Comparison of ENCODE assay signal across 31 mouse cellular contexts in the genomic region with DNA sequence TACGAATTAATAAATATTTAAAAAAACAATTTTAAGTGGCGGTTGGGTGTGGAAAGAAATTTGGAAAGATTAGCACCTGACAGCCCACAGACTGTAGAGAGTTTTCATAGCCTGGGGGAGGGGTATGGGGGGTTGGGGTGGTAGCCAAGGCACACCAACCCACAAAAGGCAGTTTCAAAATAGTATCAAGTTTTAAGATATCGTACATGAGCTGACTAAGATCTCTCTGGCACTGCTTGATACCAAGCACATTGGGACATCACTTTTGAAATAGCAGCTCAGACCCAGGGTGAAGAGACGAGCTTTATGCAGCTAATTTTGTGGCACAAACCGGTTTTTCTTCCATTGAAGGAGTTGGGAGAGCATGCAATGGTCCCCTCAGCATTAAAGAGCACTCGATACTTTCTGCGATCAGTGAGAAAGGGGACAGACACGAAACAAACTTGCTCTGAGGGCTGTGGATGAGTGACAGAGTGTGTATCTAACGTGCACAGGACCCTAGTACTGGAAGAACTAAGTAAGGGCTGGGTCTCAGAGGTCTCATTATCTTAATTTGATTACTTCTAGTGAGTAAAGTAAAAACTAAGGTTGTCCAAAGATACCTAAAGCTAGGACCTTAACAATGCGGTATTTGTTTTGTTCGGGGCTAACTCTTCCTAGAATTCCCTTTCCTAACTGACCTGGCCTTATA. TPM values are rescaled to one million over a fixed set of nuclear protein-coding genes. Genes with fewer than 3 reads are reported as not detected.
DNase-seq lines count a peak whose midpoint lies in the region; ATAC-seq lines count a peak whose summit lies in the region.
"Had no signal": no experiment of that assay in that cellular context is flagged by ENCODE, and none has a peak within 500 bp of the region (broad histone marks: within the 10 kb centered on the region; RNA-seq: fewer than 3 reads in every experiment).

No protein-coding gene starts in this region.

- WGBS in liver, embryonic 13.5 days (ENCODE audit: insufficient replicate concordance), result 21% methylated on average over 11 of the region's 11 CpGs
- WGBS in macrophage (ENCODE audit: missing documents), result 89% methylated on average over 11 of the region's 11 CpGs
- 89% methylated on average over 11 of the region's 11 CpGs for WGBS in hindbrain, embryonic 16.5 days
- 85% methylated on average over 11 of the region's 11 CpGs for WGBS in hindbrain, embryonic 11.5 days

- H3K27ac ChIP-seq in liver, embryonic 13.5 days, result peak overlapping the region; percentile 73
- H3K27ac ChIP-seq in macrophage, result peak overlapping the region; percentile 55
- H3K27ac ChIP-seq in hindbrain, embryonic 16.5 days (ENCODE audit: low read depth, low read length), result no peak overlapping the region
- no peak overlapping the region for H3K27ac ChIP-seq in hindbrain, embryonic 11.5 days (ENCODE audit: low read depth, low read length)
- H3K27ac ChIP-seq: embryonic facial prominence, embryonic 10.5 days; embryonic facial prominence, embryonic 15.5 days; heart, embryonic 13.5 days; hindbrain, embryonic 15.5 days had no signal

- H3K9me3 ChIP-seq in erythroblast, embryonic 14.5 days (ENCODE audit: control insufficient read depth, low read length), result no peaks in the 10 kb centered on the region; the same call in 1 of the 2 replicates
- H3K9me3 ChIP-seq in liver, embryonic 13.5 days (replicated peaks), result no peaks in the 10 kb centered on the region
- H3K9me3 ChIP-seq in hindbrain, embryonic 16.5 days (ENCODE audit: control insufficient read depth, low read length), result no peaks in the 10 kb centered on the region
- H3K9me3 ChIP-seq in hindbrain, embryonic 11.5 days (ENCODE audit: control insufficient read depth, low read length), result no peaks in the 10 kb centered on the region
- H3K9me3 ChIP-seq: embryonic facial prominence, embryonic 15.5 days; heart, embryonic 13.5 days; hindbrain, embryonic 15.5 days had no signal

- no peaks in the 10 kb centered on the region for H3K79me2 ChIP-seq in macrophage (ENCODE audit: inconsistent target)

- peak overlapping the region; percentile 2; the same call in 1 of the 2 replicates for H3K9ac ChIP-seq in liver, embryonic 13.5 days
- H3K9ac ChIP-seq in hindbrain, embryonic 16.5 days (ENCODE audit: low read depth, low read length), result no peak overlapping the region
- H3K9ac ChIP-seq in hindbrain, embryonic 11.5 days (ENCODE audit: low read depth, low read length), result no peak overlapping the region
- H3K9ac ChIP-seq: embryonic facial prominence, embryonic 15.5 days; heart, embryonic 13.5 days; hindbrain, embryonic 15.5 days had no signal

- H3K4me2 ChIP-seq in liver, embryonic 13.5 days, result peak overlapping the region; percentile 41
- no peak overlapping the region for H3K4me2 ChIP-seq in hindbrain, embryonic 16.5 days (ENCODE audit: low read length)
- H3K4me2 ChIP-seq in hindbrain, embryonic 11.5 days (replicated peaks; ENCODE audit: low read depth, low read length), result no peak overlapping the region
- H3K4me2 ChIP-seq: embryonic facial prominence, embryonic 15.5 days; heart, embryonic 13.5 days; hindbrain, embryonic 15.5 days; midbrain, embryonic 11.5 days had no signal

- peak; percentile 26 for DNase-seq in c-Kit-positive CD71-positive TER-119-positive erythroid progenitor cells, embryonic 14.5 days (ENCODE audit: low spot score)
- peak; percentile 8 for DNase-seq in liver, embryonic 13.5 days
- DNase-seq in hindbrain, embryonic 11.5 days (ENCODE audit: low spot score), result no peak
- DNase-seq in left cerebral cortex, adult 8-10 months (ENCODE audit: low spot score in 2 of 2), result no peak
- DNase-seq: adrenal gland, postnatal 25 days; cerebellum, adult 18-20 months; cerebellum, postnatal 10 days; gastrocnemius, postnatal 36 days; heart, adult 18-20 months; heart, postnatal 10 days; kidney, adult 2 months; kidney, postnatal 4 days; lung, postnatal 10 days; spleen, adult 18-20 months had no signal

- ATAC-seq in erythroblast, adult 5-6 weeks (replicated peaks; ENCODE audit: low FRiP score, poor library complexity, severe bottlenecking), result no peak
- ATAC-seq in liver, embryonic 13.5 days (ENCODE audit: low read depth), result peak; percentile 69
- no peak for ATAC-seq in hindbrain, embryonic 16.5 days
- no peak for ATAC-seq in hindbrain, embryonic 11.5 days (ENCODE audit: low FRiP score)
- ATAC-seq: forebrain, embryonic 14.5 days; midbrain, embryonic 16.5 days; Patski had no signal

- H3K4me3 ChIP-seq in erythroblast, embryonic 14.5 days (replicated peaks), result peak overlapping the region; percentile 16
- H3K4me3 ChIP-seq in liver, embryonic 13.5 days (replicated peaks), result no peak overlapping the region
- no peak overlapping the region for H3K4me3 ChIP-seq in macrophage (ENCODE audit: inconsistent target)
- no peak overlapping the region for H3K4me3 ChIP-seq in hindbrain, embryonic 16.5 days (ENCODE audit: low read length)
- no peak overlapping the region for H3K4me3 ChIP-seq in hindbrain, embryonic 11.5 days (ENCODE audit: low read depth, low read length)
- H3K4me3 ChIP-seq: embryonic facial prominence, embryonic 10.5 days; embryonic facial prominence, embryonic 15.5 days; heart, embryonic 13.5 days; hindbrain, embryonic 15.5 days had no signal

- peaks cover 55% of the 10 kb centered on the region for H3K4me1 ChIP-seq in erythroblast, embryonic 14.5 days (ENCODE audit: control insufficient read depth)
- peaks cover 60% of the 10 kb centered on the region for H3K4me1 ChIP-seq in liver, embryonic 13.5 days (replicated peaks)
- H3K4me1 ChIP-seq in hindbrain, embryonic 16.5 days (ENCODE audit: control insufficient read depth, insufficient read depth, low read depth, low read length), result no peaks in the 10 kb centered on the region
- H3K4me1 ChIP-seq in hindbrain, embryonic 11.5 days (replicated peaks; ENCODE audit: control insufficient read depth, insufficient read depth, low read length), result no peaks in the 10 kb centered on the region
- H3K4me1 ChIP-seq: embryonic facial prominence, embryonic 15.5 days; hindbrain, embryonic 15.5 days had no signal

- no peaks in the 10 kb centered on the region for H3K27me3 ChIP-seq in erythroblast, embryonic 14.5 days (ENCODE audit: control insufficient read depth)
- no peaks in the 10 kb centered on the region for H3K27me3 ChIP-seq in liver, embryonic 13.5 days
- H3K27me3 ChIP-seq in hindbrain, embryonic 16.5 days (replicated peaks; ENCODE audit: control insufficient read depth, insufficient read depth, low read length), result no peaks in the 10 kb centered on the region
- no peaks in the 10 kb centered on the region for H3K27me3 ChIP-seq in hindbrain, embryonic 11.5 days (ENCODE audit: control insufficient read depth, insufficient read depth, low read length)
- H3K27me3 ChIP-seq: CH12.LX; embryonic facial prominence, embryonic 15.5 days; heart, embryonic 13.5 days; hindbrain, embryonic 15.5 days; Patski had no signal

- no peaks in the 10 kb centered on the region for H3K36me3 ChIP-seq in erythroblast, embryonic 14.5 days (ENCODE audit: control insufficient read depth)
- H3K36me3 ChIP-seq in liver, embryonic 13.5 days, result no peaks in the 10 kb centered on the region
- H3K36me3 ChIP-seq in macrophage (ENCODE audit: inconsistent target), result no peaks in the 10 kb centered on the region
- H3K36me3 ChIP-seq in hindbrain, embryonic 16.5 days (ENCODE audit: control insufficient read depth, insufficient read depth, low read length), result no peaks in the 10 kb centered on the region
- H3K36me3 ChIP-seq in hindbrain, embryonic 11.5 days (ENCODE audit: control insufficient read depth, insufficient read depth, low read length), result no peaks in the 10 kb centered on the region
- H3K36me3 ChIP-seq: embryonic facial prominence, embryonic 10.5 days; embryonic facial prominence, embryonic 15.5 days; heart, embryonic 13.5 days; hindbrain, embryonic 15.5 days had no signal

RNA-seq across cellular contexts. Expression of a gene that starts 21.6 kb away (rescaled TPM):
- polyA plus RNA-seq in erythroblast, embryonic 14.5 days (2012), result not detected in 2 replicates
- total RNA-seq in erythroblast, adult 5-6 weeks (2015; ENCODE audit: low replicate concordance), result not detected in 2 replicates
- total RNA-seq in erythroblast, adult 5-6 weeks (2017; ENCODE audit: low replicate concordance), result not detected in 2 replicates
- not detected in 2 replicates for polyA plus RNA-seq in liver, embryonic 13.5 days (2015; fragmentation: Nextera tagmentation; extraction: Ambion mirVana)
- 1 to 10 TPM in 1 of 26 experiments, under 1 TPM in 5, not detected in 20; 0.49 to 1.1 (median 0.75) TPM for total RNA-seq in macrophage (2018; cell fraction: chromatin; rRNA removed)
- total RNA-seq in macrophage (2018; cell fraction: cytosol; rRNA removed), result not detected
- total RNA-seq in macrophage (2018; cell fraction: nucleus; rRNA removed), result under 1 TPM in 3 of 26 experiments, not detected in 23; 0.35 to 0.66 (median 0.48) TPM
- 0.15 TPM in 1 of 3 replicates, not detected in the others for polyA plus RNA-seq in macrophage (2018)
- 1.5 and 1.7 TPM in 2 replicates for polyA plus RNA-seq in hindbrain, embryonic 16.5 days (2015; fragmentation: Nextera tagmentation; extraction: Ambion mirVana)
- polyA plus RNA-seq in hindbrain, embryonic 11.5 days (2014; fragmentation: Nextera tagmentation; extraction: Ambion mirVana), result 0.09 and 0.54 TPM in 2 replicates
- total RNA-seq in left cerebral cortex, adult 8-10 months (2022), result 1 to 10 TPM in 1 of 4 experiments, under 1 TPM in 2, not detected in 1; 0.48 to 1.1 (median 0.68) TPM
- total RNA-seq: CH12.LX; gastrocnemius, adult 18-20 months; gastrocnemius, postnatal 36 days; heart, adult 18-20 months; hematopoietic stem cell, adult 5-6 weeks; liver, adult 2 months had no signal
- polyA plus RNA-seq: kidney, adult 2 months; limb, embryonic 11.5 days; liver, adult 2 months; Patski had no signal

RNA-seq across cellular contexts. Expression of a gene that starts 24.2 kb away (rescaled TPM):
- 1.2 TPM in 2 replicates for polyA plus RNA-seq in erythroblast, embryonic 14.5 days (2012)
- 62.3 and 67.7 TPM in 2 replicates for total RNA-seq in erythroblast, adult 5-6 weeks (2015; ENCODE audit: low replicate concordance)
- total RNA-seq in erythroblast, adult 5-6 weeks (2017; ENCODE audit: low replicate concordance), result 53.4 and 81.4 TPM in 2 replicates
- 36.2 and 50.2 TPM in 2 replicates for polyA plus RNA-seq in liver, embryonic 13.5 days (2015; fragmentation: Nextera tagmentation; extraction: Ambion mirVana)
- 100 to 1,000 TPM; 139 to 365 (median 207) TPM for total RNA-seq in macrophage (2018; cell fraction: chromatin; rRNA removed)
- 100 to 1,000 TPM in 13 of 26 experiments, 10 to 100 TPM in 13; 78.0 to 151 (median 106) TPM for total RNA-seq in macrophage (2018; cell fraction: cytosol; rRNA removed)
- 100 to 1,000 TPM in 23 of 26 experiments, 10 to 100 TPM in 3; 86.4 to 258 (median 131) TPM for total RNA-seq in macrophage (2018; cell fraction: nucleus; rRNA removed)
- polyA plus RNA-seq in macrophage (2018), result 96.6 to 124 TPM (median 102 TPM) in 3 replicates
- 65.5 and 72.2 TPM in 2 replicates for polyA plus RNA-seq in hindbrain, embryonic 16.5 days (2015; fragmentation: Nextera tagmentation; extraction: Ambion mirVana)
- 53.6 and 57.6 TPM in 2 replicates for polyA plus RNA-seq in hindbrain, embryonic 11.5 days (2014; fragmentation: Nextera tagmentation; extraction: Ambion mirVana)
- 100 to 1,000 TPM; 168 to 192 (median 175) TPM for total RNA-seq in left cerebral cortex, adult 8-10 months (2022)

RNA-seq across cellular contexts. Expression of a gene that starts 53.8 kb away (rescaled TPM):
- 0.44 and 0.47 TPM in 2 replicates for polyA plus RNA-seq in erythroblast, embryonic 14.5 days (2012)
- total RNA-seq in erythroblast, adult 5-6 weeks (2015; ENCODE audit: low replicate concordance), result 54.8 and 76.5 TPM in 2 replicates
- 33.3 and 46.8 TPM in 2 replicates for total RNA-seq in erythroblast, adult 5-6 weeks (2017; ENCODE audit: low replicate concordance)
- polyA plus RNA-seq in liver, embryonic 13.5 days (2015; fragmentation: Nextera tagmentation; extraction: Ambion mirVana), result 28.1 and 33.8 TPM in 2 replicates
- 100 to 1,000 TPM in 24 of 26 experiments, 10 to 100 TPM in 2; 73.1 to 423 (median 185) TPM for total RNA-seq in macrophage (2018; cell fraction: chromatin; rRNA removed)
- total RNA-seq in macrophage (2018; cell fraction: cytosol; rRNA removed), result 100 to 1,000 TPM in 10 of 26 experiments, 10 to 100 TPM in 16; 73.7 to 137 (median 94.2) TPM
- 100 to 1,000 TPM in 12 of 26 experiments, 10 to 100 TPM in 14; 61.9 to 259 (median 96.0) TPM for total RNA-seq in macrophage (2018; cell fraction: nucleus; rRNA removed)
- 110 to 146 TPM (median 123 TPM) in 3 replicates for polyA plus RNA-seq in macrophage (2018)
- 72.2 and 75.8 TPM in 2 replicates for polyA plus RNA-seq in hindbrain, embryonic 16.5 days (2015; fragmentation: Nextera tagmentation; extraction: Ambion mirVana)
- 77.3 and 84.3 TPM in 2 replicates for polyA plus RNA-seq in hindbrain, embryonic 11.5 days (2014; fragmentation: Nextera tagmentation; extraction: Ambion mirVana)
- 10 to 100 TPM; 60.7 to 75.9 (median 72.2) TPM for total RNA-seq in left cerebral cortex, adult 8-10 months (2022)

Comparison
In these comparisons a context has a peak if more than half of its experiments do, and no peak if none do; other contexts are left out.
1. DNase-seq: peak in c-Kit-positive CD71-positive TER-119-positive erythroid progenitor cells, embryonic 14.5 days (single experiment) and liver, embryonic 13.5 days (single experiment); none in hindbrain, embryonic 11.5 days (single experiment) and left cerebral cortex, adult 8-10 months (0 of 2).
2. H3K27ac ChIP-seq: peak in liver, embryonic 13.5 days (single experiment) and macrophage (single experiment); none in hindbrain, embryonic 16.5 days (single experiment) and hindbrain, embryonic 11.5 days (single experiment).
3. RNA of a gene that starts 24.2 kb away (polyA plus RNA-seq): 96.6 to 124 TPM in macrophage, 65.5 to 72.2 TPM in hindbrain, embryonic 16.5 days, 53.6 to 57.6 TPM in hindbrain, embryonic 11.5 days and 36.2 to 50.2 TPM in liver, embryonic 13.5 days; 1.2 TPM in erythroblast, embryonic 14.5 days; every median in the first group is over 10 times any median in the second.
4. RNA of a gene that starts 53.8 kb away (polyA plus RNA-seq): 110 to 146 TPM in macrophage, 77.3 to 84.3 TPM in hindbrain, embryonic 11.5 days, 72.2 to 75.8 TPM in hindbrain, embryonic 16.5 days and 28.1 to 33.8 TPM in liver, embryonic 13.5 days; 0.44 to 0.47 TPM in erythroblast, embryonic 14.5 days; every median in the first group is over 10 times any median in the second.